Mouse (Mus musculus): Measurements from ENCODE around the gene Gnb3. TPM values are rescaled to one million over a fixed set of nuclear protein-coding genes. Genes with fewer than 3 reads are reported as not detected.

Gene Gnb3
- total and polyA plus RNA-seq, 2 experiments from 2014 or later: 0.66 to 1.1 TPM

DNA sequence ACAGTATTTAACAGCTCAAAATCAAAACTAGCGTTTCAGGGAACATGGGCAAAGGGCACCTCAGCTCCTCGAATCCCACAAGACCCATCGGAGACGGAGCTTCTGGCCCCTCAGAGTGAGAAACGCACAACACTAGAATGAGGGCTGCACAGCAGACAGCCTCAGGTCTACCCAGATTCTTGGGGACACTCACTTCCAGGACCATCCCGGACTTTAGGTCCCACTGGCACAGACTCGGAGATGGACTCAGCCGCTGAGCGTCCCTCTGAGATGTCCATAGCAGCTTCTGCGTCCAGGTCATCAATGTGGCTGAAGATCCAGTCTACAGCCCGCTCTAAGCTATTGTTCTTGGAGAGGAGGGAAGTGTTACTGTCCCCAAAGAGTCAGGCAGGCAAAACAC is 22.9 kb downstream of the Gnb3 start:
- Histone ChIP-seq H3K4me1 (ENCODE audit: insufficient read depth, low read length) (peaks cover 11% of the 10 kb centered on the region), H3K4me2 (ENCODE audit: low read depth, low read length, poor library complexity, severe bottlenecking) (no peak overlapping the region), H3K4me3 (ENCODE audit: low read depth, low read length) (no peak overlapping the region), H3K9ac (replicated peaks; ENCODE audit: low read length, poor library complexity, severe bottlenecking) (no peak overlapping the region), H3K27ac (ENCODE audit: low read depth, low read length) (no peak overlapping the region), H3K36me3 (ENCODE audit: insufficient read depth, low read length) (peaks cover 63% of the 10 kb centered on the region), H3K27me3 (ENCODE audit: insufficient read depth, low read length) (no peaks in the 10 kb centered on the region), H3K9me3 (ENCODE audit: low read length) (no peaks in the 10 kb centered on the region)
- DNase-seq (ENCODE audit: low spot score) (no peak), ATAC-seq (ENCODE audit: low FRiP score) (no peak)
- 95% methylated on average over 11 of the region's 11 CpGs for WGBS
- TF ChIP-seq CTCF (IDR thresholded peaks at IDR 0.05): no peak

DNA sequence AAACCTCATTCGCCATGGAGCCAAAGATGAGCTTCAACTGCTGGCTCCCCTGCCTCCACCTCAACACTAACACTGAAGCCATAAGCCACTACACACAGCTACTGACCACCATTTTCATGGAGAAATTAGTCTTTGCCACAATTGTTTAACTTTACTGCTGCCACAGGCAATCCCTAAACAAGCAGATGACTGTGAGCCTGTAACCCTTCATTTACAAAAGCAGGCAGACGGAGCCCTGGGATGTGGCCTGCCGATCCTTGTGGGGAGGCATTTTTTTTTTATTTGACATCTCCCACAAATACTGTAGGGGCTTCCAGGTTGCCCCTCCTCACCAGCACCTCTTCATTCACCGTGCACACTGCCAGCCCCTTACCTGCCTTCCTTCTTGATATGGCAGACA is 23.5 kb downstream of the Gnb3 start:
- no peak for DNase-seq (ENCODE audit: low spot score)
- no peak for ATAC-seq (ENCODE audit: low FRiP score)
- Histone ChIP-seq H3K9ac (replicated peaks; ENCODE audit: low read length, poor library complexity, severe bottlenecking) (no peak overlapping the region), H3K9me3 (ENCODE audit: low read length) (no peaks in the 10 kb centered on the region), H3K4me1 (ENCODE audit: insufficient read depth, low read length) (peaks cover 12% of the 10 kb centered on the region), H3K4me2 (ENCODE audit: low read depth, low read length, poor library complexity, severe bottlenecking) (no peak overlapping the region), H3K4me3 (ENCODE audit: low read depth, low read length) (no peak overlapping the region), H3K36me3 (ENCODE audit: insufficient read depth, low read length) (peaks cover 63% of the 10 kb centered on the region), H3K27ac (ENCODE audit: low read depth, low read length) (no peak overlapping the region), H3K27me3 (ENCODE audit: insufficient read depth, low read length) (no peaks in the 10 kb centered on the region)
- TF ChIP-seq CTCF (IDR thresholded peaks at IDR 0.05): no peak
- 92% methylated on average over 4 of the region's 4 CpGs for WGBS

DNA sequence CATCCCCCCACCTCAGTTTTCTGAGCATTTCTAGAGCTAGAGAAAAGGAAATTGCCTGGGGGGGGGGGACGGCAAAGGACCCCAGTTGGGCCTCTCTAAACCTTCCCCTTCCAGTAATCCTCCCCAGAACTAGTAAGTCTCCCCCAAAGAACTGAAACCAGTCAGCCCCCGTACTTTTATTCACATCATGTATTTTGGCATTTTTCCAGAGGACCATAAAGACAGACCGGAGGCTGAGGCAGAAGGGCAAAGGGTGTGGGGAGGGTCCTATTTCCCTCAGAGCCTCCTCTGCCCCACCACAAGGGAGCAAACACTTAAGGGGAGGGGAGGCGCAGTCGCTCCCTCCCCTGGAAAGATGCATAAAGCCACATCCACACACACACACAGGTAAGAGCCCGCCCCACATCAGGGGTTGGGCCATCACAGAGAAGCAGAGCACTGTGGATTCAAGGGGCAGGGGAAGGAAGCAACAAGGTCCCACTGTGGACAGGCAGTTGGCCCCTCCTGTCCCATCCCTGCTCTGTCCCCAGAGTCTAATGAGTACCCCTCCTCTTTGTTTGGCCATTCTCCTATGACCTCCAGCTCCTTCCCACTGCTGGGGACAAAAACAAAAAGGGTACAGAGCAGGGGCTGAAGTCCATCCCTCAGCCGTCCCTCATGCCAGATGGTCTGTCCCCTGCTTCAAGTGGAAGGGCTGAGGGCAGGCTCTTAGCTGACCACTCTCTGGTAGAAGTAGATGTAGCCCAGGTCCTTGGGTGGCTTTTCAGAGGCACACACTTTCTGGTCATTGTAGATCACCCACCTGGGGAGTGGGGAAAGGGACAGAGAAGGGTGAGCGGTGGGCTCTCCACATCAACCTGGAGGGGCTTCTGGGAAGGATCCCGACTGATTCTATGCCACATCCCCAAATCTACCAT is 25.0 kb downstream of the Gnb3 start:
- Histone ChIP-seq H3K4me3 (ENCODE audit: low read depth, low read length) (no peak overlapping the region), H3K4me2 (ENCODE audit: low read depth, low read length, poor library complexity, severe bottlenecking) (peak overlapping the region; percentile 87; the same call in 1 of the 2 replicates), H3K4me1 (ENCODE audit: insufficient read depth, low read length) (peaks cover 12% of the 10 kb centered on the region), H3K36me3 (ENCODE audit: insufficient read depth, low read length) (peaks cover 53% of the 10 kb centered on the region), H3K27me3 (ENCODE audit: insufficient read depth, low read length) (no peaks in the 10 kb centered on the region), H3K9me3 (ENCODE audit: low read length) (no peaks in the 10 kb centered on the region), H3K9ac (replicated peaks; ENCODE audit: low read length, poor library complexity, severe bottlenecking) (0 out of 2 replicates have a peak overlapping the region, but pooled peaks have one; percentile 19), H3K27ac (ENCODE audit: low read depth, low read length) (no peak overlapping the region)
- WGBS: 69% methylated on average over 9 of the region's 9 CpGs
- DNase-seq (ENCODE audit: low spot score) (peak; percentile 40), ATAC-seq (ENCODE audit: low FRiP score) (no peak)
- no peak for TF ChIP-seq CTCF (IDR thresholded peaks at IDR 0.05)

DNA sequence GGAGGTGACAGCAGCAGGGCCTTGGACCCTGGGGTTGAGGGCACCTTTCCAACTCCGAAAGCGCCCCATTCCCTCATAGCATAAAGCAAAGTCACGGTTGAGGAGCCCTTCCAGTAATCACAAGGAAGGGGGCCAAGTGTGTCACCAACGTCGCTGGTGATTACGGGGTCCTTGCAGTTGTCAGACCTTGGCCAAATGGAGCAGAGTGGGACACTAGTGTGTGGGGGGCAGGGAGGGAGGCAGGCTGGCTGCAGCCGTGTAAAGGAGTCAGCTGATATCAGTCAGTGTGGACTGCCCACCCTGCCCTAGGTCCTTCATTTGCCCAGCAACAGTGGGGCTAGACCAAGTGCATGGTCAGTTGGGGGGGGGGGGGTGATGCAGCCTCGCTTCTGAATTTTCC is 25.6 kb downstream of the Gnb3 start:
- Histone ChIP-seq H3K4me1 (ENCODE audit: insufficient read depth, low read length) (peaks cover 14% of the 10 kb centered on the region), H3K9ac (replicated peaks; ENCODE audit: low read length, poor library complexity, severe bottlenecking) (no peak overlapping the region), H3K4me2 (ENCODE audit: low read depth, low read length, poor library complexity, severe bottlenecking) (peak overlapping the region; percentile 87), H3K4me3 (ENCODE audit: low read depth, low read length) (peak overlapping the region; percentile 61), H3K27me3 (ENCODE audit: insufficient read depth, low read length) (no peaks in the 10 kb centered on the region), H3K36me3 (ENCODE audit: insufficient read depth, low read length) (peaks cover 47% of the 10 kb centered on the region), H3K27ac (ENCODE audit: low read depth, low read length) (peak overlapping the region; percentile 74; the same call in 1 of the 2 replicates), H3K9me3 (ENCODE audit: low read length) (no peaks in the 10 kb centered on the region)
- no peak for TF ChIP-seq CTCF (IDR thresholded peaks at IDR 0.05)
- DNase-seq (ENCODE audit: low spot score) (peak; percentile 32), ATAC-seq (ENCODE audit: low FRiP score) (peak; percentile 35)
- 39% methylated on average over 8 of the region's 8 CpGs for WGBS

DNA sequence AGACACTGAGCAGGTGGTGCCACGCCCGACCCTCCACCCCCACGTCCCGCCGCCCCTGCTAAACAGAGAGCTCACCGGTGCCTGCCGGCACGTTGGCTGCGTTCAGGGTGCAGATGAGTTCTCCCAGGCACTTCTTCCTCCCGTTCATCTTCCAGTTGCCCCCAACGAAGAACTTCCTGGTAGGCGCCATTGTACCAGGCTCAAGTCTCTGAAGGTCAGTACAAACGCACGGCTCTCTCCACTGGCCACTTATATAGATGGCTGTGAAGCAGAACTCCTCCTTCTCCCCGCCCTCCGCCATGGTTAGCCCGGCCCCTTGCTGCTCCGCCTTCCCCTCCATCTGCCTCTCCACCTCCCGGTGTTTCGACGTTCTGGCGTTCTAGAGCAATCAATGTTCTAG is 26.1 kb downstream of the Gnb3 start, which contains the start of gene Tpi1:
Gene Tpi1 (minus strand): TSS at position 364 of the 400 bp plus-strand sequence.
- Histone ChIP-seq H3K27ac (ENCODE audit: low read depth, low read length) (peak within 1 kb of the TSS; percentile 74), H3K4me1 (ENCODE audit: insufficient read depth, low read length) (peaks cover 14% of the 10 kb centered on the region), H3K4me2 (ENCODE audit: low read depth, low read length, poor library complexity, severe bottlenecking) (peak within 1 kb of the TSS; percentile 87), H3K4me3 (ENCODE audit: low read depth, low read length) (peak within 1 kb of the TSS; percentile 61), H3K9me3 (ENCODE audit: low read length) (no peaks in the 10 kb centered on the region), H3K36me3 (ENCODE audit: insufficient read depth, low read length) (peaks cover 43% of the 10 kb centered on the region), H3K9ac (replicated peaks; ENCODE audit: low read length, poor library complexity, severe bottlenecking) (peak within 1 kb of the TSS; percentile 71), H3K27me3 (ENCODE audit: insufficient read depth, low read length) (no peaks in the 10 kb centered on the region)
- no peak for TF ChIP-seq CTCF (IDR thresholded peaks at IDR 0.05)
- ATAC-seq (ENCODE audit: low FRiP score): peak; percentile 83
- WGBS: under 1% methylated on average over 22 of the region's 22 CpGs
- peak; percentile 93 for DNase-seq (ENCODE audit: low spot score)

DNA sequence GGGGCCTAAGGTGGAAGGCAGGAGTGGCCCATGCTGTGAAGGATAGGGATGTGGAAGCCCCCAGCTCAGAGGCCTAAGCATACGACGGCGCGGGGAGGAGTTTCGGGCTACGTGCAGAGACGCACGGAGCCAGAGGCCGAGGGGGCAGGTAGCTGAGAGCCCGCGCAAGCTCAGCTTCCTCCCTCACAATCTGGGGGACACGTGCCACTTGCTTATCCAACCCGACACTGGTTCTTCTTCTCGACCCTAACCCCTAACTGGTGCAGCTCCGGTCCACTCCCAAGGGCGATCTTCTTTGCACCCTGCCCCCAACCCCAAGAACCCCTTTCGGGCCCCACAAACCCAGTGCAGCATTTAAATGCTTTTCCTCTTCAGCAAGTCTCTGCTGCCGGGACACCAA is 26.6 kb downstream of the Gnb3 start:
- H3K4me3 ChIP-seq (ENCODE audit: low read depth, low read length): peak overlapping the region; percentile 61
- peak overlapping the region; percentile 87 for H3K4me2 ChIP-seq (ENCODE audit: low read depth, low read length, poor library complexity, severe bottlenecking)
- H3K9ac ChIP-seq (replicated peaks; ENCODE audit: low read length, poor library complexity, severe bottlenecking): peak overlapping the region; percentile 71
- peaks cover 41% of the 10 kb centered on the region for H3K36me3 ChIP-seq (ENCODE audit: insufficient read depth, low read length)
- 0% methylated on average over 18 of the region's 18 CpGs for WGBS
- DNase-seq (ENCODE audit: low spot score) (peak; percentile 84), ATAC-seq (ENCODE audit: low FRiP score) (peak; percentile 79)
- peak overlapping the region; percentile 74 for H3K27ac ChIP-seq (ENCODE audit: low read depth, low read length)
- H3K4me1 ChIP-seq (ENCODE audit: insufficient read depth, low read length): peaks cover 14% of the 10 kb centered on the region
- no peaks in the 10 kb centered on the region for H3K9me3 ChIP-seq (ENCODE audit: low read length)
- TF ChIP-seq CTCF (IDR thresholded peaks at IDR 0.05): no peak
- no peaks in the 10 kb centered on the region for H3K27me3 ChIP-seq (ENCODE audit: insufficient read depth, low read length)
